Comparison of ENCODE assay signal across 23 mouse cellular contexts in genomic region chr8:94821381-94821780, GRCm38 (mm10). TPM values are rescaled to one million over a fixed set of nuclear protein-coding genes. Genes with fewer than 3 reads are reported as not detected.
DNase-seq lines count a peak whose midpoint lies in the region; ATAC-seq and TF ChIP-seq lines count a peak whose summit lies in the region.
"Had no signal": no experiment of that assay in that cellular context is flagged by ENCODE, and none has a peak within 500 bp of the region (broad histone marks: within the 10 kb centered on the region; RNA-seq: fewer than 3 reads in every experiment).

No protein-coding gene starts in this region.

- H3K4me2 ChIP-seq in kidney, postnatal 0 days (ENCODE audit: low read length), result no peak overlapping the region

- peak overlapping the region; percentile 36; the same call in 1 of the 2 replicates for H3K27ac ChIP-seq in kidney, adult 2 months (ENCODE audit: insufficient read depth, low read depth, low read length)
- 0 out of 2 replicates have a peak overlapping the region, but pooled peaks have one; percentile 31 for H3K27ac ChIP-seq in kidney, postnatal 0 days
- H3K27ac ChIP-seq in layer of hippocampus, adult 2 months, result peak overlapping the region; percentile 72

- H3K4me3 ChIP-seq in kidney, adult 2 months (ENCODE audit: insufficient read depth, low read depth, low read length), result no peak overlapping the region
- H3K4me3 ChIP-seq in kidney, postnatal 0 days (replicated peaks; ENCODE audit: low read depth, low read length), result no peak overlapping the region
- H3K4me3 ChIP-seq in layer of hippocampus, adult 2 months, result no peak overlapping the region

- WGBS in kidney, adult 2 months, result 88% methylated on average over 2 of the region's 2 CpGs
- 95% methylated on average over 2 of the region's 2 CpGs for WGBS in kidney, postnatal 0 days

- DNase-seq in kidney, adult 2 months, result no peak
- no peak for DNase-seq in kidney, postnatal 36 days
- DNase-seq in kidney, postnatal 0 days (ENCODE audit: low spot score), result no peak
- no peak for DNase-seq in kidney, adult 18-20 months
- DNase-seq in layer of hippocampus, adult 2 months (ENCODE audit: low spot score in 2 of 2), result no peak
- DNase-seq in layer of hippocampus, adult 9-11 months, result no peak
- DNase-seq: adrenal gland, adult 2 months; adrenal gland, adult 8-10 months; adrenal gland, postnatal 10 days; adrenal gland, postnatal 14 days; adrenal gland, postnatal 25 days; adrenal gland, postnatal 36 days; B cell, adult 2 months; cerebellum, adult 11 months; cerebellum, adult 11-12 months; cerebellum, adult 18-20 months had no signal

- no peak overlapping the region for H3K9ac ChIP-seq in kidney, postnatal 0 days (ENCODE audit: low read depth, low read length)

- no peaks in the 10 kb centered on the region for H3K9me3 ChIP-seq in kidney, postnatal 0 days (replicated peaks; ENCODE audit: low read length)
- H3K9me3 ChIP-seq: G1E had no signal

- no peak for TF ChIP-seq CTCF in kidney, adult 2 months (conservative IDR thresholded peaks at IDR 0.05; ENCODE audit: insufficient read depth, insufficient read length, low read depth, low read length)
- TF ChIP-seq CTCF in kidney, postnatal 0 days (IDR thresholded peaks at IDR 0.05; ENCODE audit: low read depth), result no peak
- no peak for TF ChIP-seq CTCF in layer of hippocampus, adult 2 months (conservative IDR thresholded peaks at IDR 0.05)

- H3K4me1 ChIP-seq in kidney, adult 2 months (ENCODE audit: control insufficient read depth, insufficient read depth, low read length), result no peaks in the 10 kb centered on the region
- H3K4me1 ChIP-seq in kidney, postnatal 0 days (replicated peaks; ENCODE audit: insufficient read depth, low read length), result no peaks in the 10 kb centered on the region

- H3K36me3 ChIP-seq in kidney, adult 2 months (ENCODE audit: control insufficient read depth, insufficient read depth, low read length), result peaks cover under 1% of the 10 kb centered on the region
- peaks cover 21% of the 10 kb centered on the region; the same call in 1 of the 2 replicates for H3K36me3 ChIP-seq in kidney, postnatal 0 days (ENCODE audit: insufficient read depth, low read length)

- no peak for ATAC-seq in kidney, postnatal 0 days (replicated peaks; ENCODE audit: low FRiP score, low read depth)
- ATAC-seq: activated CD4-positive, CD25-positive, alpha-beta regulatory T cell, adult 4 months; CD4-positive, CD25-positive, alpha-beta regulatory T cell, adult 4 months; Patski had no signal

- H3K27me3 ChIP-seq in kidney, adult 2 months (replicated peaks; ENCODE audit: control insufficient read depth, insufficient read depth, low read length), result no peaks in the 10 kb centered on the region
- H3K27me3 ChIP-seq in kidney, postnatal 0 days (ENCODE audit: insufficient read depth, low read length), result no peaks in the 10 kb centered on the region
- H3K27me3 ChIP-seq: CH12.LX, Patski had no signal

- no peak for TF ChIP-seq POLR2A in kidney, adult 2 months (IDR thresholded peaks at IDR 0.05; ENCODE audit: low read depth, low read length)

RNA-seq across cellular contexts. Expression of gene Ccl17, which starts 11.1 kb away (rescaled TPM):
- 0.64 and 1.0 TPM in 2 replicates for polyA plus RNA-seq in kidney, adult 2 months (2012; rRNA removed)
- 0.69 and 1.2 TPM in 2 replicates for polyA plus RNA-seq in kidney, postnatal 0 days (2015; fragmentation: Nextera tagmentation; extraction: Ambion mirVana)
- 1 to 10 TPM; 3.4 to 6.0 TPM for total RNA-seq in layer of hippocampus, adult 2 months (2021)
- total RNA-seq: adrenal gland, postnatal 14 days; G1E; MEL had no signal
- polyA plus RNA-seq: adrenal gland, adult 2 months; brain, embryonic 14.5 days; CD4-positive, CD25-positive, alpha-beta regulatory T cell, adult 4 months; G1E had no signal

RNA-seq across cellular contexts. Expression of gene Coq9, which starts 16.7 kb away (rescaled TPM):
- 378 and 521 TPM in 2 replicates for polyA plus RNA-seq in kidney, adult 2 months (2012; rRNA removed)
- 101 and 108 TPM in 2 replicates for polyA plus RNA-seq in kidney, postnatal 0 days (2015; fragmentation: Nextera tagmentation; extraction: Ambion mirVana)
- 10 to 100 TPM; 78.2 to 83.7 TPM for total RNA-seq in layer of hippocampus, adult 2 months (2021)

RNA-seq across cellular contexts. Expression of gene Ciapin1, which starts 16.8 kb away (rescaled TPM):
- 55.8 and 71.2 TPM in 2 replicates for polyA plus RNA-seq in kidney, adult 2 months (2012; rRNA removed)
- 112 and 129 TPM in 2 replicates for polyA plus RNA-seq in kidney, postnatal 0 days (2015; fragmentation: Nextera tagmentation; extraction: Ambion mirVana)
- 10 to 100 TPM; 60.9 to 67.2 TPM for total RNA-seq in layer of hippocampus, adult 2 months (2021)

RNA-seq across cellular contexts. Expression of gene Polr2c, which starts 35.9 kb away (rescaled TPM):
- polyA plus RNA-seq in kidney, adult 2 months (2012; rRNA removed), result 107 and 112 TPM in 2 replicates
- polyA plus RNA-seq in kidney, postnatal 0 days (2015; fragmentation: Nextera tagmentation; extraction: Ambion mirVana), result 129 and 132 TPM in 2 replicates
- total RNA-seq in layer of hippocampus, adult 2 months (2021), result 10 to 100 TPM; 69.1 to 71.4 TPM

RNA-seq across cellular contexts. Expression of gene Cx3cl1, which starts 49.6 kb away (rescaled TPM):
- polyA plus RNA-seq in kidney, adult 2 months (2012; rRNA removed), result 148 and 169 TPM in 2 replicates
- 21.5 and 23.4 TPM in 2 replicates for polyA plus RNA-seq in kidney, postnatal 0 days (2015; fragmentation: Nextera tagmentation; extraction: Ambion mirVana)
- total RNA-seq in layer of hippocampus, adult 2 months (2021), result 100 to 1,000 TPM; 396 to 397 TPM
- total RNA-seq: MEL had no signal
- polyA plus RNA-seq: activated CD4-positive, CD25-positive, alpha-beta regulatory T cell, adult 4 months; CD4-positive, CD25-positive, alpha-beta regulatory T cell, adult 4 months; G1E had no signal
